Mouse (Mus musculus) liver, embryonic 15.5 days (tissue): Measurements from ENCODE around the gene Krtap26-1. TPM values are rescaled to one million over a fixed set of nuclear protein-coding genes. Genes with fewer than 3 reads are reported as not detected.

Experiments
- ATAC-seq: fragments of 200-750 bp; cut with Nextera tagmentation; 2 replicates; pipeline ENCODE4 v1.8.0; 2017; ENCODE audit warnings: moderate number of reproducible peaks, mild to moderate bottlenecking, moderate library complexity; ENCODE audit not compliant: insufficient read depth
- H3K27ac ChIP-seq: fragments of 300-500 bp; sonication (generic); replicated peaks from 2 replicates; pipeline ENCODE4 v1.5.1; 2015; ENCODE audit warnings: mild to moderate bottlenecking, inconsistent platforms
- H3K27me3 ChIP-seq: fragments of 300-500 bp; sonication (generic); 2 replicates; pipeline ENCODE4 v1.6.1; 2015; ENCODE audit warnings: mild to moderate bottlenecking, inconsistent platforms
- H3K36me3 ChIP-seq: fragments of 300-500 bp; sonication (generic); replicated peaks from 2 replicates; pipeline ENCODE4 v1.6.1; 2015; ENCODE audit warnings: moderate library complexity, mild to moderate bottlenecking, inconsistent platforms
- H3K4me1 ChIP-seq: fragments of 300-500 bp; sonication (generic); replicated peaks from 2 replicates; pipeline ENCODE4 v1.6.1; 2015; ENCODE audit warnings: inconsistent platforms
- H3K4me2 ChIP-seq: fragments of 300-500 bp; sonication (generic); 2 replicates; pipeline ENCODE4 v1.6.1; 2015; ENCODE audit warnings: moderate library complexity, mild to moderate bottlenecking, inconsistent platforms
- H3K4me3 ChIP-seq: fragments of 300-500 bp; sonication (generic); replicated peaks from 2 replicates; pipeline ENCODE4 v1.5.1; 2015; ENCODE audit warnings: mild to moderate bottlenecking, inconsistent platforms
- H3K9ac ChIP-seq: fragments of 300-500 bp; sonication (generic); 2 replicates; pipeline ENCODE4 v1.6.1; 2015; ENCODE audit warnings: moderate library complexity, mild to moderate bottlenecking, inconsistent platforms
- H3K9me3 ChIP-seq: fragments of 300-500 bp; sonication (generic); replicated peaks from 2 replicates; pipeline ENCODE4 v1.6.1; 2016; ENCODE audit warnings: inconsistent platforms
- WGBS: fragments of 180-500 bp; shearing (Covaris S2); methylation state at CpG from one replicate; pipeline ENCODE4 v1.1.7; 2015; ENCODE audit warnings: mixed read lengths; ENCODE audit not compliant: insufficient replicate concordance; 5-methylcytosine and 5-hydroxymethylcytosine counted together
- polyA plus RNA-seq: library from polyadenylated mRNA; unstranded; fragments of >200 nt; fragmentation: Nextera tagmentation; extraction: Ambion mirVana; gene quantifications from 2 replicates; pipeline ENCODE4 v1.2.1, GENCODE M21; 2015

Gene Krtap26-1
- not detected in 2 replicates for polyA plus RNA-seq

DNA sequence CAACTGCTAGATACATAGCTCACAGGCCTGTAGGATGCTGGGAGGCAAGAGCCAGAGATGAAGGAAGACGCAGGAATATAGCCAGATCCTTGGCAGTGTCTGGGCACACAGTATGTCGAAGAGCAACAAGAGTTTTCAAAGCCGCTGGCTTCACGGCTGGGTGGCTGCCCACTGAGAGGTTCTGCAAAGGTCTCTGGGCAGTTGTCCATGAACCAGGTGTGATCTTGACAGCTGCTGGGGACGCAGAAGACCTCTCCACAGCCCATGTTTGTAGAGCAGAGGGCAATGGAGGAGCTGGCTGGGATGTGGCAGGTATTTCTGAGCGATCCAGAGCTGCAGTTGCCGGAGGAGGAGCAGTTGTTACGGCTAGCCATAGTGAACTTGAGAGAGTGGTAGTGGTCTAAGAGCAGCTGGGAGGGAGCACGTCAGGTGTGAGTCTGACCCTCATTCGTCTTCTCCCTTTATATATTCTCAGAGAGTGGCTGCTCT, at the start of gene Krtap26-1:
Krtap26-1 (minus strand) TSS at position 439 of the 489 bp plus-strand sequence.
- Histone ChIP-seq H3K4me3 (no peak within 1 kb of the TSS), H3K27me3 (no peaks in the 10 kb centered on the region), H3K36me3 (no peaks in the 10 kb centered on the region), H3K4me1 (no peaks in the 10 kb centered on the region), H3K9me3 (no peaks in the 10 kb centered on the region), H3K9ac (no peak within 1 kb of the TSS), H3K4me2 (no peak within 1 kb of the TSS), H3K27ac (no peak within 1 kb of the TSS)
- ATAC-seq = no peak
- WGBS = 66% methylated on average over 10 of the region's 10 CpGs

DNA sequence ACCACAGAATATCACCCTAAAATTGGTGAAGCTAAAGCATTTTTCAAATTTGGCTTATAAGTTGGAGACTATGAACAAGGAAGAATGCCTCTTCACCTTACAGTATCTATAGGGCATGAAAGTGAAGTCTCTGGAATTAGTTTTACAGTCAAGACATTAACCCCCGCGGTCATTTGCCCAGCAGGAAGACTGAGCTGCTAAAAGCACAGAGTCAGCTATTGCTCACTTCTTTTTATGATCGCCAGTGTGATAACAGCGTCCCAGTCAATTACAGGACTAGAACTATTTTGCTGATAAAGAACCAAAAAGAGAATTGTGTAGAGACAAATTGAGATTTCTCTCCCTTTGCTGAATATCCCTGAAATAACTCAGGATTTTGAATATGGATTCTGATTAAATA, 48.7 kb upstream of the Krtap26-1 start:
- Histone ChIP-seq H3K36me3 (no peaks in the 10 kb centered on the region), H3K4me1 (no peaks in the 10 kb centered on the region), H3K9ac (no peak overlapping the region), H3K27ac (no peak overlapping the region), H3K4me2 (no peak overlapping the region), H3K4me3 (no peak overlapping the region), H3K27me3 (no peaks in the 10 kb centered on the region), H3K9me3 (no peaks in the 10 kb centered on the region)
- ATAC-seq = no peak
- WGBS = 50% methylated on average over 4 of the region's 4 CpGs

DNA sequence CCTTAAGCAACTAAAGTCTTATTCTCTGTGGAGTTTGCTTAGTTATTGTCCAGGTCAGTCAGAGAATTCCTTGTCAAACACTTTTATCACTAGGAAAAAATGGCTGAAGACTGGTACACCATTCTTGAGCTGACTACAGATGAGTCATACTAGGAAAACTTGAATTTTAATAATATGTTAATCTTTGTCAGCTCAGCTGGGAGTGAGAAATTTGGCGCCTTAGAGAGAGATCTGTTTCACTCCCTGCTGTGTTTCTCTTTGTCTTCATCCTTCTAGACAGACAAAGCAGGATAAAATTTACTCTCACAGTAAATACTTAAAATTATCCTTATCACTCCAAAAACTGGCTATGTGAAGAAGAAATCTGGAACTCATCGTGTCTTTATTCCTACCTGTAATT, 33.7 kb upstream of the Krtap26-1 start:
- Histone ChIP-seq H3K4me1 (no peaks in the 10 kb centered on the region), H3K9me3 (no peaks in the 10 kb centered on the region), H3K36me3 (no peaks in the 10 kb centered on the region), H3K4me2 (no peak overlapping the region), H3K9ac (no peak overlapping the region), H3K27ac (no peak overlapping the region), H3K4me3 (no peak overlapping the region), H3K27me3 (no peaks in the 10 kb centered on the region)
- ATAC-seq = no peak
- WGBS = 49% methylated on average over 2 of the region's 2 CpGs

DNA sequence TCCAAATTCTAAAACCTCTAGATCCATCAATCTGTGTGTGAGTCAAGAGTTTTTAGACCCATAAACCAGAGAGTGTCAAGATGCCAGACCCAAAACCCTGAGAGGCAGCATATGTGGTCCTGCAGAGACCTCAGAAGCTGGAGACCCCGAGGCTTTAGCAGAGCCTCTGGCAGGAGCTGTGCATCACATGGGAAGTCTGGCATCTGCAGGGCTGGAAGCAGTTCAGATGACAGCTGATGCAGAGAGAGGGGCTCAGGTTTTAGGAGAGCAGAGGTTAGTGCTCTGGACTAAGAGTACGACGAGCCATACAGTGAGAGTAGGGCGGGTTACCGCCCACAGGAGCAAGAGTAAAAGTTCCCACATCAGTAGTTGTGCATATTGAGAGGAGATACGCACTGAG, 31.5 kb upstream of the Krtap26-1 start:
- no peak overlapping the region for H3K27ac ChIP-seq
- no peak for ATAC-seq

GRCm38 (mm10) chr16:88671571-88671970, 24.0 kb upstream of the Krtap26-1 start, which contains the start of gene Krtap27-1:
Gene Krtap27-1 (minus strand): TSS chr16:88671671.
- H3K9me3 ChIP-seq = no peaks in the 10 kb centered on the region
- H3K36me3 ChIP-seq = no peaks in the 10 kb centered on the region
- no peak within 1 kb of the TSS for H3K27ac ChIP-seq
- no peaks in the 10 kb centered on the region for H3K27me3 ChIP-seq
- no peak within 1 kb of the TSS for H3K9ac ChIP-seq
- no peak within 1 kb of the TSS for H3K4me3 ChIP-seq
- WGBS = 70% methylated on average over 4 of the region's 4 CpGs
- no peak within 1 kb of the TSS for H3K4me2 ChIP-seq
- no peak for ATAC-seq
- no peaks in the 10 kb centered on the region for H3K4me1 ChIP-seq

More for the DNA sequence above, 31.5 kb upstream of the Krtap26-1 start:
- no peaks in the 10 kb centered on the region for H3K4me1 ChIP-seq
- no peak overlapping the region for H3K4me2 ChIP-seq
- H3K9ac ChIP-seq = no peak overlapping the region
- H3K36me3 ChIP-seq = no peaks in the 10 kb centered on the region
- 68% methylated on average over 6 of the region's 6 CpGs for WGBS
- H3K27me3 ChIP-seq = no peaks in the 10 kb centered on the region
- no peak overlapping the region for H3K4me3 ChIP-seq
- H3K9me3 ChIP-seq = no peaks in the 10 kb centered on the region

DNA sequence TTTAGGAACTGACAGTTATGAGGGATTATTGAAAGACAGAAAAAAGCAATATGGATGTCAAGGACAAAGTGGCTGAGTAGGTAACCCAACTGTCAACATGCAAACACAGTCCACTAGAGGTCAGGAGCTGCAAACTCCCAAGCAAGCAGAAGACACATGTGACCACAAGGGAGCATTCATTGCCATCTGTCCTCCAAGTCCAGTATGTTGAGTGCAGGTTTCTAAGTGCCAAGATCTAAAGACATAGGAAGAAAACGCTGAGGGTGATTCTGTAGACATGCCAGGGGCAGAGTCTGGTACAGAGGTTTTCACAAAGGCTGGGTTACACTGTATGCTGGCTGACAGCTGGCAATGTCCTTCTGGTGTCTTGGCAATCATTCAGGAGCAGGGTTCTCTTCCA, 9.8 kb upstream of the Krtap26-1 start:
- Histone ChIP-seq H3K4me2 (no peak overlapping the region), H3K9me3 (no peaks in the 10 kb centered on the region), H3K36me3 (no peaks in the 10 kb centered on the region), H3K4me3 (no peak overlapping the region), H3K9ac (no peak overlapping the region), H3K27me3 (no peaks in the 10 kb centered on the region), H3K27ac (no peak overlapping the region), H3K4me1 (no peaks in the 10 kb centered on the region)
- ATAC-seq = no peak
- WGBS = 43% methylated on average over 1 of the region's 1 CpGs

DNA sequence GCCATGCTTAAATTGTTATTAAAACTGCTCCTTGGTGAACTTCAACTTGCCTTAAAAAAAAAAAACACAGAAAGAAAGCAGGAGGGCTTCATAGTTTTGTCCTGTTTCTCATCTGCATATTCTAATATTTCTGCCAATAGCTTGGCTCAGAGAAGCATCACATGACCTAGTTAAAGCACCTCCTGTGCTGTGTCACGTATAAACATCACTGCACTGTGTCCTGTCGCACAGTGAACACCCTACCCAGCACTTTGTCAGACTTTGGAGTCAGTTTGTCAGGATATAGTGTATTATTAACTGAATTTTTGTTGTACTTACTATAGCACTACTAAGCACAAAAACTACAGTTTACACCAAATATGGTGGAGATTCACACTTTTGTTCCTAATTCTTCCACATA, 4.4 kb upstream of the Krtap26-1 start:
- ATAC-seq = no peak
- Histone ChIP-seq H3K9me3 (no peaks in the 10 kb centered on the region), H3K4me3 (no peak overlapping the region), H3K4me1 (no peaks in the 10 kb centered on the region), H3K9ac (no peak overlapping the region), H3K36me3 (no peaks in the 10 kb centered on the region), H3K27ac (no peak overlapping the region), H3K27me3 (no peaks in the 10 kb centered on the region), H3K4me2 (no peak overlapping the region)
- 41% methylated on average over 2 of the region's 2 CpGs for WGBS

DNA sequence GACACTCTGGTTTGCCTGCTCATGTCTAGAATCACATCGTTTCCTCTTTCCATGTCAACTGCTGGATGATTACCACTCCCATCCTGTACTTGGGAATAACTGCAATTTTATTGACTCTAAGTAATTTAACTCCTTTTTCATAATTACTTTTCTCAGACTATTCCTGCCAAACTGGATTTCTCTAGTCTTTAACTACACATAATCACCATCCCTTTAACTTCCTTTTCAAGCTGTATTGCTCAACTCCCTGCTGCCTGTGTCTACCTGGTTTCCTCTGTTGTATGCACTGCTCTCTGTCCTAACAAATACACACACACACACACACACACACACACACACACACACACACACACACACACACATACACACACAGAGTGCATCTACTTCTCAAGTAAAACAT, 3.5 kb upstream of the Krtap26-1 start:
- H3K4me3 ChIP-seq = no peak overlapping the region
- H3K9me3 ChIP-seq = no peaks in the 10 kb centered on the region
- H3K4me2 ChIP-seq = no peak overlapping the region
- H3K27me3 ChIP-seq = no peaks in the 10 kb centered on the region
- H3K27ac ChIP-seq = no peak overlapping the region
- H3K4me1 ChIP-seq = no peaks in the 10 kb centered on the region
- no peak overlapping the region for H3K9ac ChIP-seq
- no peak for ATAC-seq
- no peaks in the 10 kb centered on the region for H3K36me3 ChIP-seq
- 53% methylated on average over 1 of the region's 1 CpGs for WGBS

GRCm38 (mm10) chr16:88646366-88647111, 1.1 kb downstream of the Krtap26-1 start:
- H3K36me3 ChIP-seq = no peaks in the 10 kb centered on the region
- H3K4me2 ChIP-seq = no peak overlapping the region
- no peaks in the 10 kb centered on the region for H3K9me3 ChIP-seq
- H3K4me1 ChIP-seq = no peaks in the 10 kb centered on the region
- no peak for ATAC-seq
- no peaks in the 10 kb centered on the region for H3K27me3 ChIP-seq
- no peak overlapping the region for H3K27ac ChIP-seq
- no peak overlapping the region for H3K9ac ChIP-seq
- 62% methylated on average over 8 of the region's 8 CpGs for whole genome bisulfite sequencing
- H3K4me3 ChIP-seq = no peak overlapping the region

DNA sequence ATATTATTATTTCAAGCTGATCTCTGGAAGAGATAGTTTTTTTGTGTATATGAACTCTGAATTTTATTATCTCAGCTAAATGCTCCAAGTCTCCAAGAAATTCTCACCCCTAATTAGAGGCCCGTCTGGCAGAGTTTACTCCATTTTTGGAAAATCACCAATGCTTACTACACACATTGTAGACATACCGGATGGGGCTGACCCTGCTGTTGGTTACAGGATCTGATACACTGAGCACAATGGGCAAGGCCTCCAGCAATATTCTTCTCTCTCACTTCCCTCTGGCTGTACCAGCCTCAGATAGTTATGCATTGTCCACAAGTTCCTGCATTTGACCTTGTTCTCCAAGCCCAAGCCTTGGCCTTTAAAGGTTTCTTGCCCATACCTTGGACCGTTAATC, 7.5 kb downstream of the Krtap26-1 start:
- H3K9ac ChIP-seq = no peak overlapping the region
- H3K4me3 ChIP-seq = no peak overlapping the region
- no peaks in the 10 kb centered on the region for H3K4me1 ChIP-seq
- H3K36me3 ChIP-seq = no peaks in the 10 kb centered on the region
- 59% methylated on average over 3 of the region's 3 CpGs for WGBS
- H3K27me3 ChIP-seq = no peaks in the 10 kb centered on the region
- no peaks in the 10 kb centered on the region for H3K9me3 ChIP-seq
- ATAC-seq = no peak
- no peak overlapping the region for H3K4me2 ChIP-seq
- no peak overlapping the region for H3K27ac ChIP-seq

- H3K4me1 ChIP-seq = no peaks in the 10 kb centered on the region
- no peak overlapping the region for H3K27ac ChIP-seq
- no peaks in the 10 kb centered on the region for H3K27me3 ChIP-seq
- 59% methylated on average over 4 of the region's 4 CpGs for WGBS
- ATAC-seq = no peak
- no peak overlapping the region for H3K9ac ChIP-seq
- no peak overlapping the region for H3K4me3 ChIP-seq
- H3K4me2 ChIP-seq = no peak overlapping the region
- no peaks in the 10 kb centered on the region for H3K36me3 ChIP-seq
- no peaks in the 10 kb centered on the region for H3K9me3 ChIP-seq
Observed at GRCm38 (mm10) chr16:88635142-88635541, 12.5 kb downstream of the Krtap26-1 start.

DNA sequence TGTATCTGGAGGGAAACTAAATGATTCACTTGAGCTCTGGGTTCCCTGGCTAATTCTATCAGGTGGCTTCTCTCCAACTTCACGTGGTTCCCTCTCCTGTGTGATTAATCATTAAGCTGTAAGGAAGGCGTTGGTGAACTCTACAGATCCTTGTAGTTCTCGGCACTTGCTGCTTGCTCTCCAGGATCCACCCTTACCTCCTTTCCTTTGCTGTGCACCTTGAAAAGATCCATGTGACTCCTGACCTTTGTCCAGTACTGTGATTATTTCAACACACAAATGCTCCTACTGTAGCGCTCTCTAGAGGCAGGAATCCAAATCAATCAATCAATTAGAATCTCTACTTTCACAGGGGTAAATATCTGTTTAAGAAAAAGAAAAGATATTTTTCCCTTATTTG, 16.1 kb downstream of the Krtap26-1 start:
- Histone ChIP-seq H3K9ac (no peak overlapping the region), H3K9me3 (no peaks in the 10 kb centered on the region), H3K4me2 (no peak overlapping the region), H3K27me3 (no peaks in the 10 kb centered on the region), H3K27ac (no peak overlapping the region), H3K4me3 (no peak overlapping the region), H3K36me3 (no peaks in the 10 kb centered on the region), H3K4me1 (no peaks in the 10 kb centered on the region)
- WGBS = 51% methylated on average over 4 of the region's 4 CpGs
- ATAC-seq = no peak
